Comparison of ENCODE assay signal across 11 mouse cellular contexts in genomic region chr12:110460418-110461300, GRCm38 (mm10). TPM values are rescaled to one million over a fixed set of nuclear protein-coding genes. Genes with fewer than 3 reads are reported as not detected.
DNase-seq lines count a peak whose midpoint lies in the region; ATAC-seq and TF ChIP-seq lines count a peak whose summit lies in the region.
"Had no signal": no experiment of that assay in that cellular context is flagged by ENCODE, and none has a peak within 500 bp of the region (broad histone marks: within the 10 kb centered on the region; RNA-seq: fewer than 3 reads in every experiment).

No protein-coding gene starts in this region.

- H3K4me3 ChIP-seq in kidney, embryonic 15.5 days (replicated peaks): no peak overlapping the region
- no peak overlapping the region for H3K4me3 ChIP-seq in heart, postnatal 0 days (ENCODE audit: low read depth, low read length)
- no peak overlapping the region for H3K4me3 ChIP-seq in lung, embryonic 16.5 days (ENCODE audit: low read length)
- H3K4me3 ChIP-seq in limb, embryonic 10.5 days: no peak overlapping the region
- H3K4me3 ChIP-seq: hindbrain, embryonic 15.5 days had no signal

- TF ChIP-seq EP300 in heart, postnatal 0 days (IDR thresholded peaks at IDR 0.05; ENCODE audit: low read depth): no peak

- peaks cover 2% of the 10 kb centered on the region; the same call in 1 of the 2 replicates for H3K4me1 ChIP-seq in kidney, embryonic 15.5 days
- peaks cover 27% of the 10 kb centered on the region for H3K4me1 ChIP-seq in heart, postnatal 0 days (ENCODE audit: control insufficient read depth, insufficient read depth)
- no peaks in the 10 kb centered on the region for H3K4me1 ChIP-seq in lung, embryonic 16.5 days (replicated peaks; ENCODE audit: control insufficient read depth, insufficient read depth, low read length)
- H3K4me1 ChIP-seq in limb, embryonic 10.5 days: peaks cover 3% of the 10 kb centered on the region
- H3K4me1 ChIP-seq: hindbrain, embryonic 15.5 days had no signal

- H3K27ac ChIP-seq in kidney, embryonic 15.5 days: no peak overlapping the region
- H3K27ac ChIP-seq in heart, postnatal 0 days (ENCODE audit: low read depth): peak overlapping the region; percentile 78
- H3K27ac ChIP-seq in lung, embryonic 16.5 days (ENCODE audit: low read length): no peak overlapping the region
- no peak overlapping the region; the same call in 1 of the 2 replicates for H3K27ac ChIP-seq in limb, embryonic 10.5 days
- H3K27ac ChIP-seq: hindbrain, embryonic 15.5 days had no signal

- H3K9me3 ChIP-seq in kidney, embryonic 15.5 days (replicated peaks): no peaks in the 10 kb centered on the region
- H3K9me3 ChIP-seq in heart, postnatal 0 days (replicated peaks; ENCODE audit: control insufficient read depth, low read length): no peaks in the 10 kb centered on the region
- no peaks in the 10 kb centered on the region for H3K9me3 ChIP-seq in lung, embryonic 16.5 days (ENCODE audit: control insufficient read depth, low read length)
- no peaks in the 10 kb centered on the region for H3K9me3 ChIP-seq in limb, embryonic 10.5 days (replicated peaks)
- H3K9me3 ChIP-seq: hindbrain, embryonic 15.5 days had no signal

- peak; percentile 85 for DNase-seq in kidney, adult 11 months
- DNase-seq in cerebellum, adult 18-20 months: peak; percentile 81 to 89
- DNase-seq in heart, postnatal 0 days (ENCODE audit: low spot score): peak; percentile 89
- no peak for DNase-seq in thymus, postnatal 14 days
- DNase-seq in limb, embryonic 10.5 days (ENCODE audit: low spot score): no peak
- no peak for DNase-seq in right cerebral cortex, postnatal 25 days
- DNase-seq: midbrain, embryonic 14.5 days had no signal

- H3K9ac ChIP-seq in kidney, embryonic 15.5 days: no peak overlapping the region
- no peak overlapping the region for H3K9ac ChIP-seq in heart, postnatal 0 days (replicated peaks; ENCODE audit: low read depth, low read length)
- H3K9ac ChIP-seq in lung, embryonic 16.5 days (ENCODE audit: low read length): no peak overlapping the region
- H3K9ac ChIP-seq: hindbrain, embryonic 15.5 days had no signal

- TF ChIP-seq CTCF in heart, postnatal 0 days (IDR thresholded peaks at IDR 0.05; ENCODE audit: low read depth): no peak

- H3K4me2 ChIP-seq in kidney, embryonic 15.5 days: no peak overlapping the region
- no peak overlapping the region for H3K4me2 ChIP-seq in heart, postnatal 0 days (ENCODE audit: low read depth, low read length)
- no peak overlapping the region for H3K4me2 ChIP-seq in lung, embryonic 16.5 days (ENCODE audit: low read depth, low read length)
- H3K4me2 ChIP-seq: hindbrain, embryonic 15.5 days had no signal

- 74% methylated on average over 18 of the region's 18 CpGs for WGBS in kidney, embryonic 15.5 days
- 42% methylated on average over 18 of the region's 18 CpGs for WGBS in heart, postnatal 0 days
- whole genome bisulfite sequencing in lung, embryonic 16.5 days: 78% methylated on average over 18 of the region's 18 CpGs
- WGBS in limb, embryonic 10.5 days: 86% methylated on average over 18 of the region's 18 CpGs

- H3K27me3 ChIP-seq in kidney, embryonic 15.5 days: no peaks in the 10 kb centered on the region
- H3K27me3 ChIP-seq in heart, postnatal 0 days (ENCODE audit: control insufficient read depth, insufficient read depth, low read length): no peaks in the 10 kb centered on the region
- H3K27me3 ChIP-seq in lung, embryonic 16.5 days (ENCODE audit: control insufficient read depth, insufficient read depth, low read depth, low read length): no peaks in the 10 kb centered on the region
- H3K27me3 ChIP-seq in limb, embryonic 10.5 days (ENCODE audit: low read depth, poor library complexity, severe bottlenecking): no peaks in the 10 kb centered on the region
- H3K27me3 ChIP-seq: CH12.LX; hindbrain, embryonic 15.5 days had no signal

- no peaks in the 10 kb centered on the region for H3K36me3 ChIP-seq in kidney, embryonic 15.5 days
- no peaks in the 10 kb centered on the region for H3K36me3 ChIP-seq in heart, postnatal 0 days (replicated peaks; ENCODE audit: control insufficient read depth, insufficient read depth, low read length)
- H3K36me3 ChIP-seq in lung, embryonic 16.5 days (ENCODE audit: control insufficient read depth, insufficient read depth, low read length): no peaks in the 10 kb centered on the region
- H3K36me3 ChIP-seq in limb, embryonic 10.5 days: no peaks in the 10 kb centered on the region

- ATAC-seq in kidney, embryonic 15.5 days (replicated peaks; ENCODE audit: low FRiP score): no peak
- ATAC-seq in heart, postnatal 0 days (ENCODE audit: insufficient read depth, low read depth): peak; percentile 96
- 0 out of 2 replicates have a peak, but pooled peaks have one; percentile 49 for ATAC-seq in lung, embryonic 16.5 days (ENCODE audit: low read depth)

RNA-seq across cellular contexts. Expression of gene Ppp2r5c, which starts 13.7 kb away (rescaled TPM):
- polyA plus RNA-seq in kidney, embryonic 15.5 days (2015; fragmentation: Nextera tagmentation; extraction: Ambion mirVana): 141 and 143 TPM in 2 replicates
- total RNA-seq in heart, postnatal 0 days (2014; rRNA removed; ENCODE audit: low replicate concordance): 103 and 104 TPM in 2 replicates
- 108 and 118 TPM in 2 replicates for polyA plus RNA-seq in heart, postnatal 0 days (2015; fragmentation: Nextera tagmentation; extraction: Ambion mirVana)
- polyA plus RNA-seq in lung, embryonic 16.5 days (2015; fragmentation: Nextera tagmentation; extraction: Ambion mirVana): 150 and 156 TPM in 2 replicates
- 136 and 148 TPM in 2 replicates for polyA plus RNA-seq in limb, embryonic 10.5 days (2016; fragmentation: Nextera tagmentation; extraction: Ambion mirVana)

Comparison
In these comparisons a context has a peak if more than half of its experiments do, and no peak if none do; other contexts are left out.
1. DNase-seq: peak in kidney, adult 11 months (single experiment), cerebellum, adult 18-20 months (2 of 2) and heart, postnatal 0 days (single experiment); none in thymus, postnatal 14 days (single experiment), limb, embryonic 10.5 days (single experiment) and right cerebral cortex, postnatal 25 days (single experiment).